Mouse (Mus musculus): ENCODE results near the gene Atp6v0d1. TPM values are rescaled to one million over a fixed set of nuclear protein-coding genes. Genes with fewer than 3 reads are reported as not detected.

Atp6v0d1 gene
- total RNA-seq, 1 experiment, result 85.5 TPM

DNA sequence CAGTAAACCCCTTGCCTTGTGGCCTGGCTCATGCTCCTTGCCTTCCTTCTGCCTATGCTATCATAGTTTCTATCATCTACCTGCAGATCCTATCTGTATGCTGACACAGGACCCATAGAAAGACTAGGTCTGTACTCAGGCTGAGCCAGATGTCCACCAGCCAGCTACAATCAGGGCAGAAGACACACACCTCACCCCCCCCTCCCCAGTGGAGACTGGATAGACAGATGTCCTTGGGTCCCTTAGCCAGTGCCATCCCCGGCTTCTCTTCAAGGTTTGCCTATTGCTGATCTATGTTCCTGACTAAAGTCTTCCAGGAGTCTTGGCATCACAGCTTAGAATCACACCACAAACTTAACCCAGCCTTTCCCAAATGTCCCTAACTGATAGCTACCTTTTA lies 37.6 kb downstream of the Atp6v0d1 start:
- Histone ChIP-seq H3K9ac (ENCODE audit: insufficient read depth, low read depth, low read length, poor library complexity, severe bottlenecking) (no peak overlapping the region), H3K27ac (ENCODE audit: insufficient read depth, low read depth, low read length, poor library complexity, severe bottlenecking) (no peak overlapping the region), H3K4me3 (ENCODE audit: insufficient read depth in 1 of 2, low read depth in 1 of 2, low read length in 2 of 2, poor library complexity in 1 of 2, severe bottlenecking in 1 of 2) (no peak overlapping the region), H3K4me1 (ENCODE audit: control insufficient read depth in 2 of 2, insufficient read depth in 2 of 2, low read length in 2 of 2, poor library complexity in 1 of 2) (peaks cover 0 to 5% of the 10 kb centered on the region in 2 experiments; a peak in 1 of 4 replicates), H3K36me3 (ENCODE audit: control insufficient read depth, insufficient read depth, low read length, poor library complexity, severe bottlenecking) (peaks cover 9% of the 10 kb centered on the region; the same call in 1 of the 2 replicates), H3K9me3 (ENCODE audit: control insufficient read depth, insufficient read depth, low read depth, low read length) (no peaks in the 10 kb centered on the region)
- TF ChIP-seq HCFC1 (IDR thresholded peaks at IDR 0.05; ENCODE audit: borderline replicate concordance, insufficient read depth, low read length) (no peak), ZNF384 (IDR thresholded peaks at IDR 0.05; ENCODE audit: low read depth, low read length) (no peak), ZC3H11A (IDR thresholded peaks at IDR 0.05; ENCODE audit: borderline replicate concordance, low read depth, low read length) (no peak), CHD2 (IDR thresholded peaks at IDR 0.05; ENCODE audit: low read depth, low read length) (no peak), MAFK (IDR thresholded peaks at IDR 0.05; ENCODE audit: insufficient read depth, low read depth, low read length) (no peak)
- DNase-seq (ENCODE audit: low read depth, low spot score), result no peak
- in situ Hi-C loops (cut with MboI; ENCODE audit: low sequenced_read_pairs in 2 of 2, unreplicated experiment in 2 of 2), result no loop called here

DNA sequence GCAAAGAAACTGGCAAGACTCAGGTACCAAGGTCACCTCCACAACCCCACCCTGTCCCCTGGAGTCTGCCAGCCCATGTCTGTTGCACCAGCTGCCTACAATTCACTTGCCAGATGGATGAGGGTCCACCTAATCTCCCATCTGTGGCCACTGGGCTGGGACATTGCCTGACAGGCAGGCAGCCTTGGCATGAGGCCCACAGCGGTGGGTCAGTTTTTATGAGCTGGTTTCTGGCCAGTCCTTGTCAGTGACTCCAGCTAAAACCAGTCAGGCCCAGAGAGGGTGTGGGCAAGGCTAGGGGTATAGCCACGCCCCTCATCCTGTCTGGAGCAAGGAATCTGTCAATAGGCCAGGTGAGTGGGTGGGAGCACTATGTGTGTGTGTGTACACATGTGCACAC lies 38.7 kb downstream of the Atp6v0d1 start:
- H3K27ac ChIP-seq (ENCODE audit: insufficient read depth, low read depth, low read length, poor library complexity, severe bottlenecking), result no peak overlapping the region
- peaks cover 18% of the 10 kb centered on the region; the same call in 1 of the 2 replicates for H3K36me3 ChIP-seq (ENCODE audit: control insufficient read depth, insufficient read depth, low read length, poor library complexity, severe bottlenecking)
- no peak overlapping the region for H3K4me3 ChIP-seq (ENCODE audit: insufficient read depth in 1 of 2, low read depth in 1 of 2, low read length in 2 of 2, poor library complexity in 1 of 2, severe bottlenecking in 1 of 2)
- no peak for DNase-seq (ENCODE audit: low read depth, low spot score)
- peaks cover 0 to 5% of the 10 kb centered on the region in 2 experiments; a peak in 1 of 4 replicates for H3K4me1 ChIP-seq (ENCODE audit: control insufficient read depth in 2 of 2, insufficient read depth in 2 of 2, low read length in 2 of 2, poor library complexity in 1 of 2)
- in situ Hi-C loops (cut with MboI; ENCODE audit: low sequenced_read_pairs in 2 of 2, unreplicated experiment in 2 of 2), result no loop called here
- no peak for TF ChIP-seq ZNF384 (IDR thresholded peaks at IDR 0.05; ENCODE audit: low read depth, low read length)
- no peak for TF ChIP-seq MAFK (IDR thresholded peaks at IDR 0.05; ENCODE audit: insufficient read depth, low read depth, low read length)
- TF ChIP-seq CHD2 (IDR thresholded peaks at IDR 0.05; ENCODE audit: low read depth, low read length), result no peak
- no peak for TF ChIP-seq HCFC1 (IDR thresholded peaks at IDR 0.05; ENCODE audit: borderline replicate concordance, insufficient read depth, low read length)
- TF ChIP-seq ZC3H11A (IDR thresholded peaks at IDR 0.05; ENCODE audit: borderline replicate concordance, low read depth, low read length), result no peak
- H3K9me3 ChIP-seq (ENCODE audit: control insufficient read depth, insufficient read depth, low read depth, low read length), result no peaks in the 10 kb centered on the region
- no peak overlapping the region for H3K9ac ChIP-seq (ENCODE audit: insufficient read depth, low read depth, low read length, poor library complexity, severe bottlenecking)

DNA sequence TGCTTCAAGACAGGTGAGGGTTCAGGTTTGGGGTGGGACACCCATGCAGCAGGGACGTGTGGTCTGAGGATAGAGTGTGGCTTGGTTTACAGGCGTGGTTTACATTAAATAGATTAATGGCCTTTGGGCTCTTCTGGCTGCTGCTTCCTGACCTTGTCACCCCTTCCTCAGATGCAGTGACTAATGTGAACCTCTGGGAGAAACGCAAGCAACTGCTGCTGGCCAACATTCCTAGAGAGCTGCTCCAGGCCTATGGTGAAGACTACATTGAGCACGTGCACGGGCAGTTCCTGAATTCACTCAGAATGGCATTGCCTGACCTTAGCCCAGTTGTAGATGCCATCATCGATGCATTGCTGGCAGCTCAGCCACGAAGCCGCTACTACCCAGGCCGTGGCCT lies 43.0 kb downstream of the Atp6v0d1 start:
- Histone ChIP-seq H3K4me3 (ENCODE audit: insufficient read depth in 1 of 2, low read depth in 1 of 2, low read length in 2 of 2, poor library complexity in 1 of 2, severe bottlenecking in 1 of 2) (no peak overlapping the region), H3K27ac (ENCODE audit: insufficient read depth, low read depth, low read length, poor library complexity, severe bottlenecking) (no peak overlapping the region), H3K9me3 (ENCODE audit: control insufficient read depth, insufficient read depth, low read depth, low read length) (no peaks in the 10 kb centered on the region), H3K36me3 (ENCODE audit: control insufficient read depth, insufficient read depth, low read length, poor library complexity, severe bottlenecking) (peaks cover 20% of the 10 kb centered on the region; the same call in 1 of the 2 replicates), H3K9ac (ENCODE audit: insufficient read depth, low read depth, low read length, poor library complexity, severe bottlenecking) (no peak overlapping the region), H3K4me1 (ENCODE audit: control insufficient read depth in 2 of 2, insufficient read depth in 2 of 2, low read length in 2 of 2, poor library complexity in 1 of 2) (peaks cover 0 to 19% of the 10 kb centered on the region in 2 experiments; a peak in 2 of 4 replicates)
- TF ChIP-seq ZC3H11A (IDR thresholded peaks at IDR 0.05; ENCODE audit: borderline replicate concordance, low read depth, low read length), result no peak
- TF ChIP-seq CHD2 (IDR thresholded peaks at IDR 0.05; ENCODE audit: low read depth, low read length), result no peak
- no peak for TF ChIP-seq ZNF384 (IDR thresholded peaks at IDR 0.05; ENCODE audit: low read depth, low read length)
- TF ChIP-seq MAFK (IDR thresholded peaks at IDR 0.05; ENCODE audit: insufficient read depth, low read depth, low read length), result no peak
- no peak for TF ChIP-seq HCFC1 (IDR thresholded peaks at IDR 0.05; ENCODE audit: borderline replicate concordance, insufficient read depth, low read length)
- in situ Hi-C loops (cut with MboI; ENCODE audit: low sequenced_read_pairs in 2 of 2, unreplicated experiment in 2 of 2), result no loop called here
- DNase-seq (ENCODE audit: low read depth, low spot score), result no peak

DNA sequence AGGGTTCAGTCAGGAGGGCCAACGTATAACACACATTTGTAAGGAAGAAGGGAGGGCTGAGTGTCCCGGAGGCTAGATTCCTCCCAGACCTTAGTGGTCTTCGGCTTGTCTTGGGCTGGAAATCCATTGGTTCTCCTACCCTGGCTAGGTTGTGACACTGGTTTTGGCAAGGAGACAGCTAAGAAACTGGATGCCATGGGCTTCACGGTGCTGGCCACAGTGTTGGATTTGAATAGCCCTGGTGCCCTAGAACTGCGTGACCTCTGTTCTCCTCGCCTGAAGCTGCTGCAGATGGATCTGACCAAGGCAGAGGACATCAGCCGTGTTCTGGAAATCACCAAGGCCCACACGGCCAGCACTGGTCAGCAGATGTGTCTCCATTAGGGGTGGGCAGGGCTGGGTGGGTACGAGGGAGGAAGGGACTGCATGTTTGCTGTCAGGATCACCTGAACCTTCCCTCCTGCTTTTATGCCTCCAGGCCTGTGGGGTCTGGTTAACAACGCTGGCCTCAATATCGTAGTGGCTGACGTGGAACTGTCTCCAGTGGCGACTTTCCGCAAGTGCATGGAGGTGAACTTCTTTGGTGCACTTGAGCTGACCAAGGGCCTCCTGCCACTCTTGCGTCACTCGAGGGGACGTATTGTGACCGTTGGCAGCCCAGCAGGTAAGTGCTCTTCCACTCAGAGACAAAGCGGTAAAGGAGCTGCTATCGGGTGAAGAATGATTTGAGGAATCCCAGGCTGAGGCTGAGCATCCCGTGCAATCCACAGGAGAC lies 43.7 kb downstream of the Atp6v0d1 start:
- Histone ChIP-seq H3K9me3 (ENCODE audit: control insufficient read depth, insufficient read depth, low read depth, low read length) (no peaks in the 10 kb centered on the region), H3K27ac (ENCODE audit: insufficient read depth, low read depth, low read length, poor library complexity, severe bottlenecking) (no peak overlapping the region), H3K36me3 (ENCODE audit: control insufficient read depth, insufficient read depth, low read length, poor library complexity, severe bottlenecking) (peaks cover 20% of the 10 kb centered on the region; the same call in 1 of the 2 replicates), H3K4me1 (ENCODE audit: control insufficient read depth in 2 of 2, insufficient read depth in 2 of 2, low read length in 2 of 2, poor library complexity in 1 of 2) (peaks cover 0 to 19% of the 10 kb centered on the region in 2 experiments; a peak in 2 of 4 replicates), H3K9ac (ENCODE audit: insufficient read depth, low read depth, low read length, poor library complexity, severe bottlenecking) (no peak overlapping the region), H3K4me3 (ENCODE audit: insufficient read depth in 1 of 2, low read depth in 1 of 2, low read length in 2 of 2, poor library complexity in 1 of 2, severe bottlenecking in 1 of 2) (no peak overlapping the region)
- TF ChIP-seq CHD2 (IDR thresholded peaks at IDR 0.05; ENCODE audit: low read depth, low read length) (no peak), ZNF384 (IDR thresholded peaks at IDR 0.05; ENCODE audit: low read depth, low read length) (no peak), ZC3H11A (IDR thresholded peaks at IDR 0.05; ENCODE audit: borderline replicate concordance, low read depth, low read length) (no peak), MAFK (IDR thresholded peaks at IDR 0.05; ENCODE audit: insufficient read depth, low read depth, low read length) (no peak), HCFC1 (IDR thresholded peaks at IDR 0.05; ENCODE audit: borderline replicate concordance, insufficient read depth, low read length) (no peak)
- DNase-seq (ENCODE audit: low read depth, low spot score), result no peak
- in situ Hi-C loops (cut with MboI; ENCODE audit: low sequenced_read_pairs in 2 of 2, unreplicated experiment in 2 of 2), result no loop called here

All from ES-E14 (cell line).